Mouse (Mus musculus) thymus, adult 2 months (tissue): ENCODE measurements around the gene Aida. TPM values are rescaled to one million over a fixed set of nuclear protein-coding genes. Genes with fewer than 3 reads are reported as not detected.
"Not testable (repeated sequence)": the region's sequence is repeated elsewhere in the genome, so short reads cannot be mapped to it uniquely, and the experiment has no call there.

ENCODE experiments used
- DNase-seq: peaks from one replicate; pipeline ENCODE4 v3.0.0; 2021
- H3K27ac ChIP-seq: fragments of 200-500 bp; 2 replicates; pipeline ENCODE4 v1.5.1; 2012; ENCODE audit warnings: low read length, control low read depth; ENCODE audit not compliant: control insufficient read depth, insufficient read depth
- H3K27me3 ChIP-seq: fragments of 200-500 bp; 2 replicates; pipeline ENCODE4 v1.6.1; 2012; ENCODE audit warnings: mild to moderate bottlenecking, low read length, moderate library complexity, mixed read lengths; ENCODE audit not compliant: control insufficient read depth, insufficient read depth
- H3K36me3 ChIP-seq: fragments of 200-500 bp; 2 replicates; pipeline ENCODE4 v1.6.1; 2012; ENCODE audit warnings: mild to moderate bottlenecking, low read length, moderate library complexity; ENCODE audit not compliant: control insufficient read depth, insufficient read depth
- H3K4me1 ChIP-seq: fragments of 200-500 bp; replicated peaks from 2 replicates; pipeline ENCODE4 v1.6.1; 2012; ENCODE audit warnings: low read length; ENCODE audit not compliant: control insufficient read depth, insufficient read depth
- H3K4me3 ChIP-seq: fragments of 200-500 bp; 2 replicates; pipeline ENCODE4 v1.5.1; 2012; ENCODE audit warnings: mild to moderate bottlenecking, low read length, control low read depth, moderate library complexity; ENCODE audit not compliant: control insufficient read depth, insufficient read depth
- CTCF ChIP-seq: fragments of 200-500 bp; IDR thresholded peaks from 2 replicates; pipeline ENCODE4 v1.5.1; 2012; ENCODE audit warnings: mild to moderate bottlenecking, control low read depth, low read length, moderate library complexity, borderline replicate concordance; ENCODE audit not compliant: control insufficient read depth, poor library complexity, insufficient read depth; ENCODE audit errors: extremely low read depth
- POLR2A ChIP-seq: fragments of 200-500 bp; IDR thresholded peaks from 2 replicates; pipeline ENCODE4 v1.6.1; 2012; ENCODE audit warnings: mild to moderate bottlenecking, low read length, control low read depth, moderate library complexity; ENCODE audit not compliant: control insufficient read depth, poor library complexity, insufficient read depth; ENCODE audit errors: extremely low read depth
- WGBS: fragments of 180-500 bp; shearing (Covaris S2); methylation state at CpG from one replicate; pipeline ENCODE4 v1.1.7; 2018; 5-methylcytosine and 5-hydroxymethylcytosine counted together
- polyA plus RNA-seq: library from polyadenylated mRNA; depleted of rRNA; stranded (reverse); fragments of >200 nt; gene quantifications from 2 replicates; pipeline ENCODE4 v1.2.3, GENCODE M21; 2012

Aida gene
- polyA plus RNA-seq, 1 experiment = 24.7 TPM

GRCm38 (mm10) chr1:183312076-183312475 lies 15.7 kb downstream of the Aida start:
- DNase-seq = no peak
- WGBS = 97% methylated on average over 2 of the region's 2 CpGs
- no peak for TF ChIP-seq CTCF
- no peak for TF ChIP-seq POLR2A
- peaks cover 20% of the 10 kb centered on the region for H3K36me3 ChIP-seq
- no peaks in the 10 kb centered on the region for H3K27me3 ChIP-seq
- no peak overlapping the region for H3K4me3 ChIP-seq
- no peak overlapping the region for H3K27ac ChIP-seq
- H3K4me1 ChIP-seq = no peaks in the 10 kb centered on the region

GRCm38 (mm10) chr1:183315783-183316182 lies 19.4 kb downstream of the Aida start:
- Histone ChIP-seq H3K36me3 (peaks cover 41% of the 10 kb centered on the region), H3K27ac (no peak overlapping the region), H3K27me3 (no peaks in the 10 kb centered on the region), H3K4me3 (no peak overlapping the region), H3K4me1 (no peaks in the 10 kb centered on the region)
- no peak for TF ChIP-seq CTCF
- TF ChIP-seq POLR2A = no peak
- peak; percentile 24 for DNase-seq
- 96% methylated on average over 2 of the region's 2 CpGs for WGBS

GRCm38 (mm10) chr1:183320708-183321107 lies 24.3 kb downstream of the Aida start:
- WGBS = 81% methylated on average over 3 of the region's 3 CpGs
- Histone ChIP-seq H3K36me3 (peaks cover 48% of the 10 kb centered on the region), H3K27me3 (no peaks in the 10 kb centered on the region), H3K4me3 (no peak overlapping the region), H3K27ac (no peak overlapping the region), H3K4me1 (no peaks in the 10 kb centered on the region)
- TF ChIP-seq POLR2A (no peak), CTCF (no peak)
- DNase-seq = no peak

GRCm38 (mm10) chr1:183322496-183322895 lies 26.1 kb downstream of the Aida start:
- H3K4me3 ChIP-seq, DNase-seq, H3K27ac ChIP-seq, H3K27me3 ChIP-seq, H3K4me1 ChIP-seq: not testable (repeated sequence)
- H3K36me3 ChIP-seq = peaks cover 54% of the 10 kb centered on the region
- 87% methylated on average over 5 of the region's 5 CpGs for WGBS

DNA sequence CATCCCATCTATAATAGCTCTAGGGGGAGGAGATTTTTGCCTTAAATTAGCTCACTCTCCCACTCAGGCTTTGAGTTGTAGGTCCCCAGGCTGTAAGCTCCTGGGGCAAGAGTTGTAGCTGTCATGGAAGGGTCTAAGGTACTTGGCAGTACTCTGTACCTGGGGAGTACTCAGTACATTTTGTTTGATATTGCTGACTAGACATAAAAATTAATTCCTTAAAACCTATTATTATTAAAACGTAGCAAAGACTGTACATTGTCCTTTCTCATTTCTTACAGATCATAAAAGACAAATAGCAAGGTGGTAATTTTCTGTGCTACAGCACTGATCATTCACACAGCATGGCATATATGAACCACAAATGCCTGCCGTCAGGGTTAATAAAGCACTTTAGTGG lies 27.5 kb downstream of the Aida start:
- 98% methylated on average over 2 of the region's 2 CpGs for WGBS
- Histone ChIP-seq H3K4me3 (no peak overlapping the region), H3K36me3 (peaks cover 60% of the 10 kb centered on the region), H3K4me1 (no peaks in the 10 kb centered on the region), H3K27me3 (no peaks in the 10 kb centered on the region), H3K27ac (no peak overlapping the region)
- no peak for DNase-seq
- TF ChIP-seq POLR2A = no peak
- no peak for TF ChIP-seq CTCF

- WGBS = 99% methylated on average over 6 of the region's 6 CpGs
- no peak overlapping the region for H3K27ac ChIP-seq
- no peak overlapping the region for H3K4me3 ChIP-seq
- TF ChIP-seq CTCF (no peak), POLR2A (no peak)
- H3K27me3 ChIP-seq = no peaks in the 10 kb centered on the region
- DNase-seq = no peak
- H3K4me1 ChIP-seq = no peaks in the 10 kb centered on the region
- peaks cover 61% of the 10 kb centered on the region for H3K36me3 ChIP-seq
These were observed 28.0 kb downstream of the Aida start for GRCm38 (mm10) chr1:183324433-183324832.

- no peaks in the 10 kb centered on the region for H3K4me1 ChIP-seq
- peaks cover 77% of the 10 kb centered on the region for H3K36me3 ChIP-seq
- TF ChIP-seq CTCF (no peak), POLR2A (no peak)
- DNase-seq = no peak
- no peak overlapping the region for H3K4me3 ChIP-seq
- WGBS = 96% methylated on average over 8 of the region's 8 CpGs
- no peak overlapping the region for H3K27ac ChIP-seq
- H3K27me3 ChIP-seq = no peaks in the 10 kb centered on the region
These were observed 30.8 kb downstream of the Aida start for GRCm38 (mm10) chr1:183327171-183327570.

- not testable (repeated sequence) for H3K27ac ChIP-seq, DNase-seq, H3K4me1 ChIP-seq, H3K4me3 ChIP-seq, H3K27me3 ChIP-seq
- WGBS = 97% methylated on average over 1 of the region's 1 CpGs
- peaks cover 28% of the 10 kb centered on the region for H3K36me3 ChIP-seq
These were observed 46.5 kb downstream of the Aida start for GRCm38 (mm10) chr1:183342902-183343301.
